Mouse (Mus musculus) left cerebral cortex, postnatal 4 days (tissue): Measurements from ENCODE around the gene Mrpl51. TPM values are rescaled to one million over a fixed set of nuclear protein-coding genes. Genes with fewer than 3 reads are reported as not detected.

Experiments used
- DNase-seq: peaks from one replicate; pipeline ENCODE4 v3.0.0-alpha.2; 2022
- intact Hi-C: fragments of 180-260 bp; cut with DNase I; formaldehyde crosslinking; loops from one replicate; pipeline ENCODE4 v1.15.1; 2025
- total RNA-seq, 2 experiments: library from RNA; stranded (reverse); gene quantifications; 2 replicates each; pipeline ENCODE4 v1.2.3; 2021

Gene Mrpl51
- total RNA-seq = 10 to 100 TPM; 67.7 to 72.7 TPM

DNA sequence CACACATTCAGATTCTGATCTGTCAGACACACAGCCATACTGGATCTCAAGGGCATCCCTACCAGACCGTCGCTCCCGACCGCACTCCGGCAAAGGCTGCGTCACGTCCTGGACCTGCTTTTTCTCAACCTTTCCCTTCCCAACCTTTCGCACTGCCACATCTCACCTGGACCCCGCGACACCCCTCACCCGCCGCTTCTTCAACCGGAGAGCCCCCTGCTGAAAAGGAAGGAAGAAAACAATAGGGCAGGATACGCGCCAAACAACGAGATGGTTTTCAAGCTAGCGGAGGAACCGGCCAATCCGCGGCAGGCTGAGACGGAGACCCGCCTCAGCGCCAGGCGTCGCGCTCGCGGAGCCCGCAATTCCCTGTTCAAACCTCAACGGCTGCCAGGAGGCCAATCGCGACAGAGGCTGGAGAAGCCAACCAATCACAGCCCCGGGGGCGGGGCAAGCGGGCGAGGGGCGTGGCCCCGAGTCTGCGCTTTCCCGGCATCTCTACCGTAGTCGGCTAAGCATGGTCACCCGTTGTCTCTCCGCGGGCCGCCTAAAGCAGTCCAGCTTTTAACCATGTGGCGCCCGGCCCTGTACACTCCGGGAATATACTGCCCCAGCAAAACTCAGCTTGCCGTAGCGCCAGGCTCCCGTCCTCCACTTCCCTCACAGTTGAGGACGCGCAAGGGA, at the start of gene Mrpl51, which contains the start of gene Ncapd2:
Mrpl51 (plus strand) TSS at position 470 of the 684 bp plus-strand sequence.
Ncapd2 (minus strand) TSS at position 370 of the 684 bp plus-strand sequence.
- peak; percentile 99 for DNase-seq
- intact Hi-C loops = no loop called here

DNA sequence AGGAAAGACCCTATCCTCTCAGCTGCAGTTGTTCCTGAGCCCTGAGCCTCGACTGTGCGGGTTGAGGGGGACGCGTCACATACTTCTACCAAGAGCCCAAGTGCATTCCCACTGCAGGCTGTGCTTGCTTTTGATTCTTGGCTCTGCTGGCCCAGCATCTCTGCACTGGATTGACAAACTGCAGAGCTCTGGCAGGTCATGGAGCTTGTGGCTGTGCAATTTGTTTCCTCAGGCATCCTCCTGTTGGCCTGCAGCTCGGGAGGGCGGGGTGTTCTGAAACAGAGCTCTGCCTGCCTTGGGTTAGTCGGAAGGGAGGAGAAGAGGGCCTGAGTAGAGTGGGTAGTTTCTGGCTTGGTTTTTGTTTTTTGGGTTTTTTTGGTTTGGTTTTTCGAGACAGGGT, 49.2 kb upstream of the Mrpl51 start:
- intact Hi-C loops = no loop called here
- no peak for DNase-seq

DNA sequence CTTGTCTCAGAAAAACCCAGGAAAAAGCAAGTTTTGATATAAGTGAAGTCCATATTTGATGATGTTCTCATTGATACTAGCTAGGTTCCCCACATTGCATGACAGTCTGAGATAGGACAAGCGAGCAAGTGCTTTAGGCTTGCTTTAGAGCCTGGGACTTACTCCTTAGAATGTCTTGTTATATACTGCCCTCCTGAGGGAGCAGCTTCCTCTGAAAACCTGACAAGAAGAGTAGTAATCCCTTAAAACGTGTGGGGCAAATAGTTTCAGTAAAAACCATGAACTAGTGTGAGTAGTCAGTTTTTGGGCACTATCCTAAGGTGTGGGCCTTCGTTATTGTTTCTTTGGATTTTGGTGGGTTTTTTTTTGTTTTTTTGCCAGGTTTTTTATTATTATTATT, 48.5 kb upstream of the Mrpl51 start:
- DNase-seq = no peak
- intact Hi-C loops = no loop called here

DNA sequence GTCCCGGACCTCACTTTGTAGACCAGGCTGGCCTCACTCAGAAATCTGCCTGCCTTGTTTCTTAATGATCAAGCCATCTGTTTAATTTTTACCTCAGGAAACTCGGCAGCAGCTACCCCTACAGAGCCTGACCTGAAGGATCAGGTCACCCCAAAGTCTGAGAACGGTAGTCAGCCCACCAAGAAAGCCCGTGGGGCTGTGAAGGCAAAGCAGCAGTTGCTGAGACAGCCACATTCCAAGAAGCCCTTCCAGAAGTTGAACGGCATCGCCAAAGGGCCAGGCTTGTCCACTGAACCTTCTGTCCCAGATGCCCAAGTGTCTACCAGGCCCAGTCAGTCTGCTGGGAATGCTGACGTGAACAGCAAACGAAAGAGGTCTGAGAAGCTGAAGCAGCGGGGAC, 47.7 kb upstream of the Mrpl51 start:
- no peak for DNase-seq
- intact Hi-C loops = no loop called here

DNA sequence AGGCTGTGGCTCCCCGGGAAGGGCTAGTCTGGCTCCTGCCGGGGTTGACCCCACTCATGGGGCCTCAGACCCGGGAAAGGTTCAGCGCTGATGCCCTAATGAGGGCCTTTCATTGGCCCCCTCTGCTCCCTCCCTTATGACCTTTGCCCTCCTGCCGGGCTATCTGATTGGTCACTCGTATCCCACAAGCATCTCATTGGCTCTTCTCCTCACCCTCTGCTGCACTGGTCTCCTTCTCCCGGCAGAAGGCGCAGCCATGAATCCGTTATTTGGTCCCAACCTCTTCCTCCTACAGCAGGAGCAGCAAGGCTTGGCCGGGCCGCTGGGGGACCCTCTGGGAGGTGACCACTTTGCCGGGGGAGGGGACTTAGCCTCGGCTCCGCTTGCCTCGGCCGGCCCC, 46.6 kb upstream of the Mrpl51 start, which contains the start of gene Iffo1:
Iffo1 (plus strand) TSS at position 241 of the 400 bp plus-strand sequence.
- intact Hi-C loops = loop anchor here (5.0 kb wide), 1 partner anchor 122 kb away; no protein-coding TSS in a partner anchor
- DNase-seq = peak; percentile 93

DNA sequence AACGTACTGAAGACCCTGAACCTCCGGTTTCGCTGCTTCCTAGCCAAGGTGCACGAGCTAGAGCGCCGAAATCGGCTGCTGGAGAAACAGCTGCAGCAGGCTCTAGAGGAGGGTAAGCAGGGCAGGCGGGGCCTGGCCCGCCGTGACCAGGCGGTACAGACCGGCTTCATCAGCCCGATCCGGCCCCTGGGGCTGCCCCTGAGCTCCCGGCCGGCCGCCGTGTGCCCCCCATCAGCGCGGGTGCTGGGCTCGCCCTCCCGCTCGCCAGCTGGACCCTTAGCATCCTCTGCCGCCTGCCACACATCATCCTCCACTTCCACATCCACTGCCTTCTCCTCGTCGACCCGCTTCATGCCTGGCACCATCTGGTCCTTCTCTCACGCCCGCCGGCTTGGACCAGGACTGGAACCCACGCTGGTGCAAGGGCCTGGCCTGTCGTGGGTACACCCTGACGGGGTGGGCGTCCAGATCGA, 46.1 kb upstream of the Mrpl51 start:
- intact Hi-C loops = loop anchor here (5.0 kb wide), 1 partner anchor 122 kb away; no protein-coding TSS in a partner anchor
- peak; percentile 40 for DNase-seq

DNA sequence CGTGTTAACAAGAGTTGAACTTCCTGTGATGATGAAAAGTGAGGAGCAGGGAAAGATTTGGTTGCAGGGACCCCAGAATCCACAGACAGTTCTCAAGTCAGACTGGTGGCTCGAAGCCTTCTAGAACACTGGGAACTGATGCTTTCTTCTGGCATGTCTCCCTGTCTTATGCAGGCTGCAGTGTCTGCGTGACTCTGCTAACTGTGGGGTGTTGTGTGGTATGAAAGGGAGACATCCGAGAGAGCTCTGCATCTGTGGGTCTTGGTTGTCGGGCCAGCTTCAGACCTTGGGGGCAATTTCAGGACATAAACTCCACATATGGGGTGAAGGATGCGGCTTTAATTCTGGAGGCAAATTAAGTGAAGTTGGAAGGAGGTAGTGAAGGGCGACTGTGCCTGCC, 45.5 kb upstream of the Mrpl51 start:
- intact Hi-C loops = loop anchor here (5.0 kb wide), 1 partner anchor 121 kb away; no protein-coding TSS in a partner anchor
- no peak for DNase-seq

DNA sequence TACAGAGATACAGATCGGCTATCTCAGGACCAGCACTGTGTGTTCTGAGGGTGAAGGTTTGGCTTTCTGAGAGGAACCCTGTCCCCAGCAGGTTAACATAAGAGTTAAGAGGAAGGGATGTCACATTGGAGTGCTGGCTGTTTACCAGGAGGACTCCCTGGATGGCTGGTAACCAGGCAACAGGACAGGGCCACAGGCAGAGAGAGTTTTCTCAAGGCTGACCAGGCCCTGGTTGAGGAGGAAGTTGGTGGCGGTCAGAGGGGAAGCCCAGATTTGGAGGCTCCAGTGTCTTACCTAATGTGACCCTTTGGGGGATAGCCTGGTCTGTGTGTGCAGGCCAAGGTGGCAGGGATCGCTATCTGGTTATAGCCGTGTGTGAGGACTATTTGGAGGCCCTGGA, 44.8 kb upstream of the Mrpl51 start:
- peak; percentile 45 for DNase-seq
- intact Hi-C loops = loop anchor here (5.0 kb wide), 1 partner anchor 121 kb away; no protein-coding TSS in a partner anchor

DNA sequence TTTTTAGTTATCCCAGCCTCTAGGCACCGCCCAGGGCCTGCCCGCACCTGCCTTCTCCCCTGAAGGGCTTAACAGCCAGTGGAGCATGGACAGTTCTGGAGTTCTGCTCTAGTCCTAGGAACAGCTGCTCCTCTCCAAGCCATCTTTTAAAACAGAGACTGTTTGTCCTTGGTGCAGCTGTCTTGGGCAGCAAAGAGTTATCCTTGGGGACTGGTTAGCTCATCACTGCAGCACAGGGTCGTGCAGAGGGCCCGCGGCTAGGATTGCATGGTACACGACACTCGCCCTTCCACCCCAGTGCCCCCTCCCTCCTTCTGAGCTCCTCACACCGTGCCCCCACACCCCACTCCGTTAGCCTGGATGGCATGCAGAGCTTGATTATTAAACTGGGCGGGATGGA, 44.3 kb upstream of the Mrpl51 start:
- intact Hi-C loops = loop anchor here (5.0 kb wide), 1 partner anchor 120 kb away; no protein-coding TSS in a partner anchor
- DNase-seq = no peak

DNA sequence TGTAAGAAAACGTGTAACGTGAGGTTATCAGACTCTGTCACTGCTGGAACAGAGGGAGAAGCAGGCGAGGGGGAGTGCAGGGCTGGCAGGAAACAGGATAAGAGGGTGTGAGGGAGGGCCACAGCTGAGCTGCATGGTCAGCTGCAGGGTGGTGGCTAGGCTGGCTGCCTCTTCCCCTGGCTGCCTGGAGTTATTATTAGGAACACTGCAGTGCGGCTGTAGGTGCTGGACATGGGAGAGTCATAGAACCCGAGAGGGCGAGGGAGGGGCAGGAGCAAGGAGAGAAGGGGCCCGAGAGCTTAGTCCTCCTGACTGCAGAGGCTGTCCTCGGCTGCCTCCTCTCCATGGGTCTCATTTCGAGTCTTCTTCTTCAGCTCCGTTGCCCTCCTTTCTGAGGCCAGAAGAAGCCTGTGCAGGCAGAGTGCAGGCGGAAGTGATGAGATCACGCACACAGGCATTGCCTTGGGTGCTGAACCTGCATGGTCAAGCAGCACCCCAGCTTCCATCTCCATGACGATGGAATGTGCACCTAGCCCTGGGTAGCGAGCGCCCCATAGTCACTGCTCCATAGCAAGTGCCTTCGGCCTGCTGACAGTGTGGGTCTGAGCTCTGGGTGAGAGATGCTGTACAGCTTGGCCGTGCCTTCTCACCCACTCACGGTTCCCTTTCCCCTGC, 43.2 kb upstream of the Mrpl51 start:
- intact Hi-C loops = loop anchor here (5.0 kb wide), 1 partner anchor 119 kb away; no protein-coding TSS in a partner anchor
- DNase-seq = no peak

DNA sequence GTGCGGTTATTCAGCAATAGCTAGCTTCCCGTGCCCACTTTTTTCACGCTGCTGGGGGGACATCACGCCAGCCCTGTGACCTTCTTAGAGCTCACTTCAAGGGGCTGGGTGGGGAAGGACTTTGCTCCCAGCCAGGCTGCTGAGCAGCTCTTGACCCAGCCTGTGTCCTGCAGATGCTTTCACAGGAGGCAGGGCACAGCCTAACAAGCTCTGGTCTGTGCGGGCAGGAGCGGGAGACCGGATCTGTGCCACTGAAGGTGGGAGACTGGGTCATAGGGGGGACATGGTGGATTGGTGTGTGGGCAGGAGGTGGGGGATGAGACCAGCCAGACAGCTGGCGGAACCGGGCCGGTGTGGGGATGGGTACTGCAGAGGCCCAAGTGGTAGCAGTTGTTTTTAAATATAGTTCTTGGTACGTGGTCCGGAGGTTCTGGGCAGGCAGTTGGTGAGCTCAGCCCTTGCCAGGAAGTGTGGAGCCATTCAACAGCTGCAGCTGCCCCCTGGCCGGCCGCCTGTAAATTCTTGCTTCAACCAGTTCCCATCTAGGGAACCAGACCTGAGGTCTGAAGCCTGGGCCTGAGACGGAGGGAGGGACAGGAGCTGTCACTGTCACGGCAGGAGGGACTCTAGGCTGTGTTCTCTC, 42.6 kb upstream of the Mrpl51 start:
- peak; percentile 71 for DNase-seq
- intact Hi-C loops = loop anchor here (5.0 kb wide), 1 partner anchor 118 kb away; no protein-coding TSS in a partner anchor

DNA sequence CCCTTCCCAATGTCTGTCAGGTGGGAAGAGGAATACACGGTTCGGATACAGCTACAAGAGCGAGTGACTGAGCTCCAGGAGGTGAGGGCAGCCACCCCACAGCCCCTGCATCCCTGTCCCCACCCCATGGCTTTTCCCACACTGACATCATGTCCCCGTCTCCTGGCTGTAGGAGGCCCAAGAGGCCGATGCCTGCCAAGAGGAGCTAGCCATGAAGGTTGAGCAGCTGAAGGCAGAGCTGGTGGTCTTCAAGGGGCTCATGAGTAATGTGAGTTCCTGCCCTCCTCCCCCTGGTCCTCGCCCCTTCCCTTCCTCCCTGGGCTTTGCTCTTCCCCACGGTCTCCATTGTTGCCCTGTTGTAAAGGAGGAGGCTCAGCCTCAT, 42.0 kb upstream of the Mrpl51 start:
- no peak for DNase-seq
- intact Hi-C loops = loop anchor here (5.0 kb wide), 1 partner anchor 118 kb away; no protein-coding TSS in a partner anchor

DNA sequence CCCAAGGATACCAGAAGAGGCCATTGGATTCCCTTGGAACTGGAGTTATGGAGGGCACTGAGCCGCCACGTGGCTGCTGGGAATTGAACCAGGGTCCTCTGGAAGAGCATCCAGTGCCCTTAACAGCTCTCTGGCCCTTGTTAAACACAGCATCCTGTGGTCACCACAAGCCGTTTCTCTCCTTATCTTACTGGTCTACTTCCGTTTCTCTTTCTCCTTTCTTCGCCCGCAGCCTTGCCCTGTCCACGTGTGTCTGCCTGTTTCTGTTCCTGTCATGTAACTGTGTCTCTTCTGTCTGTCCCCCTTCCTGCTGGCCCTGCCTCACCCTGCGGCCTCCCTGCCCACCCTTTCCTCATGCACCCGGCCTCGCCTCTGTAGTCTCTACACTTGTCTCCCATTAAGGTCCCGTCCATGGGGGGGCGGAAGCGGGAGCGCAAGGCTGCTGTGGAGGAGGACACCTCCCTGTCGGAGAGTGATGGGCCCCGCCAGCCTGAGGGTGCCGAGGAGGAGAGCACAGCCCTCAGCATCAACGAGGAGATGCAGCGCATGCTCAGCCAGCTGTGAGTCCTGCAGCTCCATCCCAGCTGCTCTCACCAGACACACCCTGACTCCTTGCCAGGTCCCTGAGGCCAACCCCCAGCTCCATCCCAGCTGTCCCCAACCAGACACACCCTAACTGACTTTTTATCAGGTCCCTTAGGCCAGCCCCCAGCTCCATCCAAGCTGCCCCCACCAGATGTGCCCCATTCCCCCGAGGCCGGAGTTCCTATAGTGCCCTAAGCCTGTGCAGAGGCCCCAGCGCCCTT, 39.2 kb upstream of the Mrpl51 start:
- intact Hi-C loops = no loop called here
- no peak for DNase-seq

DNA sequence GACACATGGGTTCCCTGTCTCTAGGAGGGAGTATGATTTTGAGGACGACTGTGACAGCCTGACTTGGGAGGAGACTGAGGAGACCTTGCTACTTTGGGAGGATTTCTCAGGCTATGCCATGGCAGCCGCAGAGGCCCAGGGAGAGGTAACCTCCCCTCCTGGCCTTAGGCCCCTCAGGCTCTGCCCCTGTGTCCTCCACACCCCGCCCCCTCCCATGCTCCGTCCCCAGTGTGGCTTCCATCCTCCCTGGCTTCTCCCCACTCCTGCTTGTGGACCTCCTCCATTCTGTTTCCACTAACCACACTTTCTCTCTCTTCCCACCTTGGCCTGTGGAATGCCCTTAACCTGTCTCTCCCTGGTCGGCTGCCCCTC, 38.6 kb upstream of the Mrpl51 start:
- intact Hi-C loops = no loop called here
- no peak for DNase-seq

DNA sequence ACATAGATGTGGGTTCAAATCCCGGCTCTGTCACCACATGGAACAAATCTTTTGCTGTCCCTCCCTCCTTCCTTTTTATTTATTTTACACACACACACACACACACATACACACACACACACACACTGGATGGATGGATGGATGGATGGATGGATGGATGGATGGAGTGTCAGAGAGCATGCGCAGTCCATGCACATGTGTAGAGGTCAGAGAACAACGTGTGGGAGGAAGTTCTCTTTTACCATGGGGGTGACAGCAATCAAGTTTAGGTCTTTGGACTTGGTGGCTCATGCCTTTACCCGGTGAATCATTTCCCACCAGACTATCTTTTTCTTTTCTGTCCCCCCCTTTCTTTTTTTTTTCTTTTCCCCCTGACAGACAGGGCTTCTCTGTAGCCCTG, 37.9 kb upstream of the Mrpl51 start:
- intact Hi-C loops = no loop called here

DNA sequence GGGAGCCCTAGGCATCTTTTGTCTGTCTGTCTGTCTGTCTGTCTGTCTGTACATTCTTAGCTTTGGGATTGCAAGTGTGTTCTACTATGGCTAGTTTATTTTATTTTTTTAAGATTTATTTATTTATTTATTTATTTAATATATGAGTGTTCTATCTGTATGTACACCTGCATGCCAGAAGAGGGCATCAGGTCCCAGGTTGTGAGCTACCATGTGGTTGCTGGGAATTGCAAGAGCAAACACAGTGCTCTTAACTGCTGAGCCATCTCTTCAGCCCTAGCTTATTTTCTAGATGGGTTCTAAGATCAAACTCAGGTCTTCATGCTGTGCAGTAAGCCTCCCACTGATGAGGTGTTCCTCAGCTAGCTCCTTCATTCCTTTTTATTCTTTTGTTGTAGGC, 37.1 kb upstream of the Mrpl51 start:
- intact Hi-C loops = no loop called here
- no peak for DNase-seq

More for the DNA sequence above, 37.9 kb upstream of the Mrpl51 start:
- no peak for DNase-seq

DNA sequence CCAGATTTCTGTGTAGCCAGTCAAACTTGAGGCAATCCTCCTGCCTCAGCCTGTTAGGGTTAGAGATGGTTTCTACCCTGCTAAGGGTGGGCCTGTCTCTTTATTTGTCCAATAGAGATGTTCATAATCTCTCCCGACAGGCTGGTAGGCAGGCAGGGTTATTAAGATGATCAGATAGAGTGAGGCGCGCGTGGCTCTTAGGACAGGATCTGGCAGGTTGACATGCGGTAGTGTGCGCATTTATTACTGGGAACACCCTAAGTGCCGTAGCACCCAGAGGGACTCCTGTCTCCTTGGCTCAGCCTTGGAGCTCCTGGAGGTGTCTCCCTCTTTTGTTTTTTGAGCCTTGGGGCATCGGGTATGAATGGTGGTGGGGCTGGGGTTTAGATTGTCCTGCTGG, 36.3 kb upstream of the Mrpl51 start:
- intact Hi-C loops = no loop called here
- DNase-seq = no peak

DNA sequence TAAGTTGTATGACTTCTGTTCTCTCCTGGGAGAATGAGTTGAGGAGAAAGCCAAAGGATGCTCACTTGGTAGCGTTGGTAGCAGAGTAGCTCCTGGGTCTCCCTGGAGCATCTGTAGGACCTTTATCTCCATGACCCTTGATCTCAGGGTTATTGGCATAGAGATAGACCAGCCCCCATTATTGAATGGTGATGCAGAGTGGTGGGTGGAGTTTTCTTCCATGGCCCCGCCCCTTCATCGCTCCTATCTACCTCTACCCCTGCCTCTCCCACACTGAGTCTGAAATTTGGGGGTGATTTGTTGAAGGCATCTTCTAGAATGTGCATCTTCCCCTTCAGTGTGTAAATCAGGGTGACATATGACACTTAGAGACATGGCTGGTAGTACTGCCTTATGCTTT, 35.1 kb upstream of the Mrpl51 start:
- intact Hi-C loops = no loop called here
- no peak for DNase-seq

DNA sequence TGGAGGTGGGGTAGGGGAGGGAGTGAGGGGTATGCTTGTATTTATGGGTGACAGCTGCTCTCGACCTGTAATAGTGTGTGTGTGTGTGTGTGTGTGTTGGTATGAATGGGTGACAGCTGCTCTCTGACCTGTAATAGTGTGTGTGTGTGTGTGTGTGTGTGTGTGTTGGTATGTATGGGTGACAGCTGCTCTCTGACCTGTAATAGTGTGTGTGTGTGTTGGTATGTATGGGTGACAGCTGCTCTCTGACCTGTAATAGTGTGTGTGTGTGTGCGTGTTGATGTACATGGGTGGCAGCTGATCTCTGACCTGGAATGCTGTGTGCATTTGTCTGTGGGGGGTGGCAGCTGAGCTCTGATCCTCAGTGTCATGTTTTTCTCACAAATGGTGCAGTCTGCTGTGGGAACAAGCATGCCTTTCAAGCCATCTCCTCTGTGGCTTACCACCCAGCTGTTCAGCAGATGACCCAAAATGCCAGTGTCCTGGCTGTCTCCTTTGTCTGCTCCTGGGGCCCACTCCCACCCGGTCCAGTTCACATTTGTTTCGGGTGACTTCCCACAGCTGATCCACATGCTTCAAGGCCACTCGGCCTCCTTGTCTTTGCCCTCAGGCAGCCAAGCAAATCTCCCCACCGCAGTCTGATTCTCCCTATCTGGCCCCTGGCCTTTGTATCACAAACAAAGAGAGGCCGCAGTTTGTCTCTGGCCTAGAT, 34.5 kb upstream of the Mrpl51 start:
- DNase-seq = no peak
- intact Hi-C loops = no loop called here
